Mouse (Mus musculus) megakaryocyte, embryonic 14.5 days (primary cell): ENCODE results near the gene Mpped2. TPM values are rescaled to one million over a fixed set of nuclear protein-coding genes. Genes with fewer than 3 reads are reported as not detected.

Experiments
- H3K27me3 ChIP-seq: replicated peaks from 2 replicates; pipeline ENCODE3; 2012; ENCODE audit warnings: inconsistent platforms
- H3K36me3 ChIP-seq: replicated peaks from 2 replicates; pipeline ENCODE3; 2012; ENCODE audit warnings: low read length, inconsistent platforms, mixed read lengths
- H3K4me1 ChIP-seq: 2 replicates; pipeline ENCODE4 v1.6.1; 2012; ENCODE audit warnings: inconsistent platforms
- H3K4me3 ChIP-seq: replicated peaks from 2 replicates; pipeline ENCODE3; 2012; ENCODE audit warnings: moderate library complexity, mild to moderate bottlenecking, inconsistent platforms
- H3K9me3 ChIP-seq: 2 replicates; pipeline ENCODE4 v1.6.1; 2012; ENCODE audit warnings: inconsistent platforms
- FLI1 ChIP-seq: IDR thresholded peaks from 2 replicates; pipeline ENCODE4 v1.6.1; 2012; ENCODE audit warnings: low read length, inconsistent platforms, mixed read lengths
- GATA1 ChIP-seq: IDR thresholded peaks from 3 replicates; pipeline ENCODE4 v1.6.1; 2012; ENCODE audit warnings: mixed read lengths, low read length, inconsistent platforms, borderline replicate concordance
- polyA plus RNA-seq: library from polyadenylated mRNA; stranded (reverse); fragments of >175 nt; gene quantifications from 2 replicates; pipeline ENCODE4 v1.2.3, GENCODE M21; 2012; ENCODE audit warnings: low replicate concordance; ENCODE audit not compliant: insufficient read depth

Mpped2 gene
- polyA plus RNA-seq, 1 experiment, result 0.10 TPM

DNA sequence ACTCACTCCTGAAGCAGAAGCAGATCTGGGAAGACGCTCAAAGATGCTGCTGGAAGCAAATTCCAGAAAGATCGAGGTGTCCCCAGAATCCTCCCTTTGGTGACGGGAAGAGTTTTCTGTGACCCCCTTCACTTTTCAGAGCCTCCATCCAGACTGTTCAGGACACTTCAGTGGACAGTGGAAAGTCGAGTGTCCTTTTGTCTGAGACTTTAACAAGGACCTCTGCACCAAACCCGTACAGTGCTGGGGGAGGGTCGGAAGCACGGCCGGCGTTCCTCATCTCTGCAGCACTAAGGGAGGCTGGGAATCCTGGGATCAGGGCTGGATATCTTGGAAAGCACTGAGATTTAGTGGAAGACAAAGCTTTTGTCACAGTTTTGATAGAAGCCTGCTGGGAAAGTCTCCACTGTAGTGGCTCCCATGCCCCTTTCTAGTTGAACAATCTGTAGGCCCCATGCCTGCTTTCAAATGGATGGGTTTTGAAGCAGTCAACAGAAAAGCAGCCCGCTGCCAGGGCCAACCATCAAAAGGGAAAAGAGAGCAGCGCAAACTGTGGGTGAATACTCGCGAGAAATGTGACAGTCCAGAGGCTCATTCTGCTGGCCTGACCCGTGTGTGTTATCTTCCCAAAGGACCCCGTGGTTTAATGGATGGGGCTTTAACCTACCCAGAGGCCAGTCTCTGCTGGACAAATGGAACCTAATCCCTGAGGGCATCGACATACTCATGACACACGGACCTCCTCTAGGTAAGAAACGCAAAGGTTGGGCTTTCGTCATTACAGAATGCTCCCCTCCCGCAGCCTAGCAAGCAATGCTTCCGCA lies 168.0 kb downstream of the Mpped2 start:
- Histone ChIP-seq H3K4me1 (no peaks in the 10 kb centered on the region), H3K9me3 (peaks cover 49% of the 10 kb centered on the region), H3K4me3 (no peak overlapping the region), H3K36me3 (no peaks in the 10 kb centered on the region), H3K27me3 (no peaks in the 10 kb centered on the region)
- TF ChIP-seq FLI1, result no peak
- no peak for TF ChIP-seq GATA1

DNA sequence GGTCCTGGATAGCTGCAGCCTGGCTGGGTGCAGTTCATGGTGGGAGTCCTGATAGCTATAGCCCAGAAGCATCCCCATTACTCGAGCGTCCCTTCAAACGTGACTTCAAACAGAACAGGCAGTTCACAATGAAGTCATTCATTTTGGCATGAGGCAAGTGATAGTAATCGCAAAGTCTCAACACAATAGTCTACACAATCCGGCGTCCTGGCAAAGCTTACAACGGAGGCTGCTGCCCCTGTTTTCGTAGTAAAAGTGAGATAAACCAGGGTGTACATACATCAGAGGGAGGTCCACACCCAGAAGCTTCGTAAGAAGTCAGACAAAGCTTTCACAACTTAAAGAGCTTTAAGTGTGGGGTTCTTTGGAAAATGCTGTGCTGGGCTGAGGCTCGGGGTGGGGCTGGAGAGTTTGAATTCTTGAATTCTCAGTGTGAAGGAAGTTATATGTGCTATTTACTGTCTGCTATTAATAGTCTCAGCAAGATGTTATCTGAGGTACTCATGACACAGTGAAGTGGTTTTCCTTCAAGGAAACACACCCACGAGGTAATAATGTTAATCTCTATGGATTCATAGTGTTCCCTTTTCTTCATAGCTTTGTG lies 170.1 kb downstream of the Mpped2 start:
- no peak for TF ChIP-seq GATA1
- TF ChIP-seq FLI1, result no peak
- Histone ChIP-seq H3K27me3 (no peaks in the 10 kb centered on the region), H3K4me3 (no peak overlapping the region), H3K4me1 (no peaks in the 10 kb centered on the region), H3K9me3 (peaks cover 39% of the 10 kb centered on the region), H3K36me3 (no peaks in the 10 kb centered on the region)

DNA sequence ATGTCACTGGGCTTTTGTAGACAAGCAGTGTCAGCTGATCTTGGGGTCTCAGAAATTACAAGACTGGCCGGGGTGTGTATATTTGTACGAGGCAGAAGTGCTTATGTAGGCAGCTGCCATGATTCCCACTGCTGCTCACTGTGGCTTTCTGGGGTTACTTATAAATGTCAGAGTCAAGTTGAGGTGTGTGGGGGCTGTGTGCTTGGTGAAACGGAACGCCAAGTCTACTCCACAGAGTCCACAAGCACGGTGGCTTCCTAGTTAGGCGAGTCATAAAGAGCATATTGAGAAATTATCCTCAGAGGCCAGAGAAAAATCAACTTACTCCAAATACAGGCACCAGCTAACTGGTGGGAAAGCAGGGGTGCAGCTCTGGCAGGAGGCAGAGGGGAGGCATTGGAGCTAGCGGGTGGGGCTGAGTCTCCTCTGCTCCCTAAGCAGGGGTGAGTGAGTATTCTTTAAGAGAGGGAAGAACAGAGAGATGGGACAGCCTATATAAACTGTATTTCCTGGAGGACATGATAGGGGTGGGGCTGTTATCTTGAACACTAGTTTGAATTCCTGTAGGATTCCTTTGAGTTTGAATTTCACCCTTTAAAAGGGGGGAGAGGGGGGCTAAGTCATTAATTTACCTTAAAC lies 172.2 kb downstream of the Mpped2 start:
- Histone ChIP-seq H3K9me3 (peaks cover 36% of the 10 kb centered on the region), H3K36me3 (no peaks in the 10 kb centered on the region), H3K4me3 (no peak overlapping the region), H3K27me3 (no peaks in the 10 kb centered on the region), H3K4me1 (no peaks in the 10 kb centered on the region)
- TF ChIP-seq GATA1 (no peak), FLI1 (no peak)

DNA sequence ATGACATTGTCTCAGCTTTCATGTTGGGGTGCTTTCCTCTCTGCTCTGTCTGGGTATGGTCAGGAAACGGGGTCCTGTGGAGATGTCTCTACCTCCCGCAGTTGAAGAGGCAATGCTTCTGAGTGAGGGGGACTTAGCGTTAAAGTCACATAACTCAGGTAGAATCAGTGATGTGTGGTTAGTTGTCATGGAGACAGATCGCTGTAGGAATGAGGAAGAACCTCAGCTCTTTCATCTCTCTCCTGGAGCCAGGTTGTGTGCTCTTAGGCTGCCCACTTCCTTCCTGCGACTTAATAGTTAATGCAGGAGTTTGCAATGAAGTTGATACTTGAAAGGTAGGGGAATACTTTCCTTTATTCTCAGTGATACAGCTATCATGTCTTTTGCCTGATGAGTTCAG lies 173.2 kb downstream of the Mpped2 start:
- H3K4me3 ChIP-seq, result no peak overlapping the region
- H3K36me3 ChIP-seq, result no peaks in the 10 kb centered on the region
- H3K9me3 ChIP-seq, result peaks cover 31% of the 10 kb centered on the region
- H3K27me3 ChIP-seq, result no peaks in the 10 kb centered on the region
- TF ChIP-seq GATA1 (no peak), FLI1 (no peak)
- no peaks in the 10 kb centered on the region for H3K4me1 ChIP-seq

DNA sequence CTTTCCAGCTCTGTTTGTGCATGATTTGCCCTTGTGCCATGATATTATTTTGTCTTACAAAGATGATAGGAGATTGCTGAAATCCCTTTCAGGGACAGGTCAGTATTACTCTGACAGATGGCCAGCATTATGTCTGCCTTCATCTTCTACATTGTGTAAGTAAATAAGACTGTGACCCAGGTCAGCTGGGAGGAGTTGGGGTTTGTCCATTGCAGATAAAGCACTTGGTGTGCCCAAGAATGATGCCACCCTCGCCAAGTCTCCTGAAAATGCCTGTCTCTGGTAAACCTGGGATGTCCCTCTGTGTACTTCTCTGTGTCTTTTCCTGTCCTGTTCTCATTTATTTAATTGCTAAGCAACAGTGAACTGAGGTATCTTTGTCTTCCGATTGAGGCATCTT lies 177.8 kb downstream of the Mpped2 start:
- H3K9me3 ChIP-seq, result peaks cover 32% of the 10 kb centered on the region
- H3K4me1 ChIP-seq, result no peaks in the 10 kb centered on the region
- TF ChIP-seq FLI1 (no peak), GATA1 (no peak)
- H3K36me3 ChIP-seq, result no peaks in the 10 kb centered on the region
- H3K27me3 ChIP-seq, result no peaks in the 10 kb centered on the region
- no peak overlapping the region for H3K4me3 ChIP-seq

DNA sequence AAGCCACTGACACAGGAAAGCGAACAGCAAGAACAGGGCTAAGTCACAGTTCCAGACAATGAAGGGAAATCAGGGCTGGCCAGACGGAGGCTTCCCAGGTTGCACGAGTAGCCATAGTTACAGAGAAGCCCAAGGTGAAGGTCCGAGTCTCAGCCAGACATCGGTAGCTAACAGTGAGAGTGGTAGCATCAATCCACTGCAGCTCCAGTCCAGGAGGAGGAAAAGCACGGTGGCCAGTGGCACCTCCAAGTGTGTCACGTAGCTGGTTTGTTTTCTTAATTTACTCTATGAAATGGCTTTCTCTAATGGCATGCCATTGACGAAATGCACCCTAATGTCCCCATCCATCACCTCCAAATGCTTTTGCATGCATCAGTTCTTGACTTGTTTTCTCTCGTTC lies 180.1 kb downstream of the Mpped2 start:
- H3K4me1 ChIP-seq, result no peaks in the 10 kb centered on the region
- no peaks in the 10 kb centered on the region for H3K36me3 ChIP-seq
- peaks cover 32% of the 10 kb centered on the region for H3K9me3 ChIP-seq
- H3K27me3 ChIP-seq, result no peaks in the 10 kb centered on the region
- no peak overlapping the region for H3K4me3 ChIP-seq
- TF ChIP-seq GATA1 (no peak), FLI1 (no peak)

DNA sequence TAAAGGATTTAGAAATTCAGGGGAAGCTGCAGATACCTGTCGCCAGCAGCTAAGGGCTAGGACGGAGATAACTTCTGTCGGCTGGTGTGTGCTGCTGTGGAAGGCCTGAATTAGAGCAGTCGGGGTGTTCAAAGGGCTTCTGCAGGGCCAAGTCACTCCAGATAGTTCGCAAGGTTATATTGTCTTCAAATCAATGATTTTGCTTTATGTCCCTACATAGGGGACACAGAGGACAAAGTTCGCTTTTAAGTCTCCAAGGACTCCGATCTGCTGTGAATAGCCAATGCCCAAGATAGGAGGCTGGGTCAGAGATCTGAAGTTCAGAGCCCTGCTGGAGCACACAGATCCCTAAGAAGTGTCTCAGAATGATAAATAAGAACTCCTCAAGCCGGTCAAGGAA lies 190.3 kb downstream of the Mpped2 start:
- Histone ChIP-seq H3K9me3 (peaks cover 8% of the 10 kb centered on the region), H3K27me3 (no peaks in the 10 kb centered on the region), H3K4me1 (no peaks in the 10 kb centered on the region), H3K4me3 (no peak overlapping the region), H3K36me3 (no peaks in the 10 kb centered on the region)
- TF ChIP-seq FLI1, result no peak
- no peak for TF ChIP-seq GATA1

DNA sequence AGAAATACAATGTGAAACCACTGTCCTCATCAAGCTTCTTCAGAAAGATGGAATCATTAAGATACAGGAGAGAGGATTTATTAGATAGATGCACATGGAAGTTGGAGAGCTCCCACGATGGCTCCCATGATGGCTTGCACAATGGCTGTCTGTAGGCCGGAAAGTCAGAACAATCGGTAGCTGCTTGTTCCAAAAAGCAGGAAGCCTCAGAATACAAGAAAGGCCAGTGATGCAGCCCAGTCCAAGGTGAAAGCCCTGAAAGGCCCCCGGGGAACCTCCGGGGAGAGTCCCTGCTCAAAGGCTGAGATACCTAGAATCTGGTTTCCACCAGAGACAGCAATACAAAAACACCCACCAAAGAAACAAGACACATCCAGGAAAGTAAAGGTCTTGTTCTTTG lies 195.1 kb downstream of the Mpped2 start:
- no peaks in the 10 kb centered on the region for H3K27me3 ChIP-seq
- no peak for TF ChIP-seq FLI1
- TF ChIP-seq GATA1, result no peak
- no peaks in the 10 kb centered on the region for H3K4me1 ChIP-seq
- no peaks in the 10 kb centered on the region for H3K36me3 ChIP-seq
- H3K4me3 ChIP-seq, result no peak overlapping the region
- 0 out of 2 replicates have a peak, but pooled peaks cover 6% of the 10 kb centered on the region for H3K9me3 ChIP-seq

DNA sequence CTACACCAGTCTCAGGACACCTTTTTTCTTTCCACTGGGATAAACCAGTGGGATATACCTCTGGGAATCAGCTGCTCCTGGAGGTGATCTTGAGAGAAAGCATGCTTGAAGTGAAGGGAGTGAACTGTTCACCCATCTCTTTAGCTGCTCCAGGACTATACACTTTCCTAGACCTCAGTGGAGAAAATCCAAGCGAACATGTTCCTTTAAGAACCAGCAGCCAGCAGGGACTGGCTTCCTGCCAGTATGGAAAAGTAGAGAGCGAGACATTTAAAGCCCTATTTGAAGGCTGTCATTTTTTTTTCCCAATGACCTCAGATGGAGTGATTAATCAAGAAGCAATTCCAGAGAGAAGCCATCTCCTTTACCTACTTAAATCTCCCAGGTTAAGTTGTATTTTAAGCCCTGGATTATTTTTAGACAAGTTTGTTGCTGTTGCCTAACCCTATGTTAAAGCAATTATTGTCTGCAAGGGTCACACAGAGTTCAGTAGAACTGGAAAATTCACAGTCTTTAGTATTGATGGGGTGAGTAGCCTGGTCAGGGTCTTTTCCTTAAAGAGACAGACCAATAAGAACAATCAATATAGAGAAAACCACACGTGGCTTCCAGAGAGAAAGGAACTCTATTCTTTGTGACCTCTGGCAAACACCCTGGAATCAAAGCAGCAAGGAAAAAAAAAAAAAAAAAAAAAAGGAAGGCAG lies 196.4 kb downstream of the Mpped2 start:
- 0 out of 2 replicates have a peak, but pooled peaks cover 6% of the 10 kb centered on the region for H3K9me3 ChIP-seq
- H3K36me3 ChIP-seq, result no peaks in the 10 kb centered on the region
- H3K4me1 ChIP-seq, result no peaks in the 10 kb centered on the region
- no peaks in the 10 kb centered on the region for H3K27me3 ChIP-seq
- H3K4me3 ChIP-seq, result no peak overlapping the region
- TF ChIP-seq GATA1 (no peak), FLI1 (no peak)
